Mouse (Mus musculus) hindbrain, embryonic 15.5 days (tissue): Measurements from ENCODE around the gene Trim54. TPM values are rescaled to one million over a fixed set of nuclear protein-coding genes. Genes with fewer than 3 reads are reported as not detected.

Experiments
- ATAC-seq: fragments of 200-750 bp; cut with Nextera tagmentation; 2 replicates; pipeline ENCODE4 v1.8.0; 2017; ENCODE audit warnings: low read depth, moderate number of reproducible peaks, moderate TSS enrichment; ENCODE audit not compliant: low FRiP score
- H3K27ac ChIP-seq: fragments of 300-500 bp; sonication (generic); replicated peaks from 2 replicates; pipeline ENCODE4 v1.5.1; 2015; ENCODE audit warnings: mild to moderate bottlenecking, inconsistent platforms
- H3K27me3 ChIP-seq: fragments of 300-500 bp; sonication (generic); 2 replicates; pipeline ENCODE4 v1.6.1; 2015; ENCODE audit warnings: control low read depth, inconsistent platforms
- H3K36me3 ChIP-seq: fragments of 300-500 bp; sonication (generic); 2 replicates; pipeline ENCODE4 v1.6.1; 2015; ENCODE audit warnings: control low read depth, inconsistent platforms
- H3K4me1 ChIP-seq: fragments of 300-500 bp; sonication (generic); replicated peaks from 2 replicates; pipeline ENCODE4 v1.6.1; 2015; ENCODE audit warnings: control low read depth, inconsistent platforms
- H3K4me2 ChIP-seq: fragments of 300-500 bp; sonication (generic); 2 replicates; pipeline ENCODE4 v1.6.1; 2015; ENCODE audit warnings: moderate library complexity, mild to moderate bottlenecking, inconsistent platforms
- H3K4me3 ChIP-seq: fragments of 300-500 bp; sonication (generic); 2 replicates; pipeline ENCODE4 v1.5.1; 2015; ENCODE audit warnings: mild to moderate bottlenecking, inconsistent platforms
- H3K9ac ChIP-seq: fragments of 300-500 bp; sonication (generic); 2 replicates; pipeline ENCODE4 v1.6.1; 2015; ENCODE audit warnings: inconsistent platforms
- H3K9me3 ChIP-seq: fragments of 300-500 bp; sonication (generic); 2 replicates; pipeline ENCODE4 v1.6.1; 2016; ENCODE audit warnings: control low read depth, inconsistent platforms
- WGBS: fragments of 180-500 bp; shearing (Covaris S2); methylation state at CpG from one replicate; pipeline ENCODE4 v1.1.7; 2015; 5-methylcytosine and 5-hydroxymethylcytosine counted together
- polyA plus RNA-seq: library from polyadenylated mRNA; unstranded; fragments of >200 nt; fragmentation: Nextera tagmentation; extraction: Ambion mirVana; gene quantifications from 2 replicates; pipeline ENCODE4 v1.2.1, GENCODE M21; 2015

Gene Trim54
- polyA plus RNA-seq, 1 experiment from 2014 or later: not detected

DNA sequence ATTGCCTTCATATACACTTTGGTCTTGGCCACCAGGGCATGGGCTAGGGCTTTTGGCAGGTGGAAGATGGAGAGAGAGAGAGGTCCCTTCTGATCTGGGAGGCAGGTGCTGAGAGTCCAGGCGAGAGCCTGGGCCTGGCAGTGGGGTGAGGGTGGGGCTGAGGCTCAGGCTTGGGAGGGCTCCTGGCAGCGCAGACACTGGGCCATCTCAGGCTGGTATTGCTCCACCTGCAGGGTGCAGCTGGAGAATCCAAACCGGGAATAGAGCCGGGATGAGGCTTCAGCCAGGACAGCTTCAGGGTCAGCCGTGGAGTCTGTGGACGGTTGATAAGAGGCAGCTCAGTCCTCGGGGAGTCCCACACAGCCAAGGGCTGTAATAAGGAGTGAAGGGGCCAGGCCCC is 29.9 kb upstream of the Trim54 start:
- H3K4me1 ChIP-seq: peaks cover 17% of the 10 kb centered on the region
- no peak for ATAC-seq
- no peak overlapping the region for H3K4me3 ChIP-seq
- H3K36me3 ChIP-seq: no peaks in the 10 kb centered on the region
- 28% methylated on average over 7 of the region's 7 CpGs for WGBS
- no peak overlapping the region for H3K4me2 ChIP-seq
- H3K9me3 ChIP-seq: no peaks in the 10 kb centered on the region
- no peak overlapping the region for H3K9ac ChIP-seq
- H3K27ac ChIP-seq: no peak overlapping the region
- H3K27me3 ChIP-seq: peaks cover 18% of the 10 kb centered on the region

- WGBS: 74% methylated on average over 2 of the region's 2 CpGs
- ATAC-seq: no peak
- no peak overlapping the region for H3K27ac ChIP-seq
These were observed 29.4 kb upstream of the Trim54 start for GRCm38 (mm10) chr5:31087131-31087530.

DNA sequence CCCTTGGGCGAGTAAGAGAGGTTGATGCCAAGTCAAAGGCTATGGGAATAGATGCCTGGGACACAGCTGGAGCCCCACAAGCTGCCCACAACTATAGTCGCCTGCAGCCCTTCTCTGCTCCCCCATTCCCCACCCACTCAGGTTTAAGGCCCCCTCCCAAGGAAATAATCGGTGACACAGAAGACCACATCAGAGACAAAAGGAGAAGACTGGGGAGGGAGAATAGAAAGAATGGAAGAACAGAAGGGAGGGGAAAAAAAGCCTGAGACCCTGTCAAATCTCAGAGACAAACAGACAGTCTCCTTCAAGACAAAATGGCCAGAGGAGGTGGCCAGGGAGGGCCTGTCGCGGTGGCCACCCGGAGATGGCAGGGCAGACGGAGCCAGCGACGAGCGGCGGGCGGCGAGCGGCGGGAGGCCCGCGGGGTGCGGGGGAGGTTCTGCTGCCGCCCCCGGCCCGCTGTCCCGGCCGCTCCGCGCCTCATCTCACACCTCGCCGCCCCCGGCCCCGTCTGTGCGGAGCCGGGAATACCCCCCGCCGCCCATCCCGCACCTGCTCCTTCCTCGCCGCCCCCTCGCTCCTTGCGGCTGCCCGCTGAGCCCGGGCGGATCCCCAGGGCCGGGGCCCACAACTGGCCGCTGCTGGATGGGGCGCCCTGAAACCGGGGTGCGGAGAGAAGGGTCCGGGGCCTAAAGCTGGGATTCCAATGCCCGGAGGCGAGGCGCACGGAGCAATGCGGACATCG is 24.1 kb upstream of the Trim54 start:
- Histone ChIP-seq H3K4me3 (peak overlapping the region; percentile 49), H3K27me3 (peaks cover 60% of the 10 kb centered on the region), H3K27ac (peak overlapping the region; percentile 58), H3K9me3 (no peaks in the 10 kb centered on the region), H3K4me2 (peak overlapping the region; percentile 57), H3K9ac (peak overlapping the region; percentile 53), H3K36me3 (no peaks in the 10 kb centered on the region), H3K4me1 (peaks cover 42% of the 10 kb centered on the region)
- 0 out of 2 replicates have a peak, but pooled peaks have one; percentile 17 for ATAC-seq
- WGBS: 2% methylated on average over 46 of the region's 53 CpGs

More at GRCm38 (mm10) chr5:31087131-31087530, 29.4 kb upstream of the Trim54 start:
- H3K27me3 ChIP-seq: peaks cover 22% of the 10 kb centered on the region
- no peak overlapping the region for H3K9ac ChIP-seq
- no peaks in the 10 kb centered on the region for H3K9me3 ChIP-seq
- no peaks in the 10 kb centered on the region for H3K36me3 ChIP-seq
- H3K4me3 ChIP-seq: no peak overlapping the region
- peaks cover 17% of the 10 kb centered on the region for H3K4me1 ChIP-seq
- H3K4me2 ChIP-seq: no peak overlapping the region

DNA sequence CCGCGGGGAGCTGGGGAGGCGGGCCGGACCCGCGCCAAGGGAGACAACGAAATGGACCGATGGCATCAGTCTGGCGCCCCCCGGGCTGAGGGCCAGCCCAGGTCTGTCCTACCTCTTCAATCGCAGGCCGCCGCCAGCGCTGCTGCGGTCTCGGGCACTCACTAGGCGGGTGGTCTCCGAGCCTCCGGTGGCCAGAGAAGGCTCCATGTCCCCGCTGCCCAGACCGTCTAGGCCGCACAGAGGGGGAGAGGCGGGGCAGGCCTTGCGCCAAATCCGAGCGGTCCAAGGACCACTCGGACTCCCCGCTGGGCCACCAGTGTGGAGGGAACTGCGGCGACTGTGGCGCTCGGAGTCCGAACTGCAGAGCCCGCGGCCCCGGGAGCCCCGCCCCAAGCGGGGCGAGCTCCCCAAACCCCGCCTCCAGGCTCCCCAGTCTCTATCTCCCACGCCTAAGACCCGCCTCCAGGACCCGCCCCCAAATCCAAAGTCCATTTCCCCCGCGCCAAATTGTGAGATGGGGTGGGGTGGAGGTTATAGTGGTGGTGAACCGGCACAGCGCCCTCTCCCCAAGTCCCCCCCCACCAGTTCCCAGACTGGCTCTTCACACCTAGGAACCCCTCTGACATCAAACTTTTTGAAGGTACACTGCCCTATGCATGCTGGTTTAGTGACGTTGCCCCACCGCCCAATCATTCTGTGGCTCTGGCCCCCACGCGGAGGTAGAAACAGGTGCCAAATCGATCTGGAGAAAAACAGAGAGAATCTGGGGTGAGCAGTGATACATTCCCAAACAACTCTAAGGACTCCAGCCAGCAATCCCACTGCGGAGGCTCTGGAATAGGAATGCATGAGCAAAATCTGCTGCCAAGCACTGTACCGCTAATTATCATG is 23.1 kb upstream of the Trim54 start:
- Histone ChIP-seq H3K4me2 (peak overlapping the region; percentile 57), H3K27me3 (peaks cover 66% of the 10 kb centered on the region), H3K27ac (0 out of 2 replicates have a peak overlapping the region, but pooled peaks have one; percentile 58), H3K4me1 (peaks cover 42% of the 10 kb centered on the region), H3K36me3 (no peaks in the 10 kb centered on the region), H3K4me3 (peak overlapping the region; percentile 49), H3K9me3 (no peaks in the 10 kb centered on the region), H3K9ac (peak overlapping the region; percentile 53)
- peak; percentile 54 for ATAC-seq
- WGBS: under 1% methylated on average over 47 of the region's 54 CpGs

- Histone ChIP-seq H3K27ac (no peak overlapping the region), H3K36me3 (no peaks in the 10 kb centered on the region), H3K4me3 (peak overlapping the region; percentile 49), H3K9me3 (no peaks in the 10 kb centered on the region), H3K4me1 (peaks cover 42% of the 10 kb centered on the region), H3K4me2 (peak overlapping the region; percentile 57), H3K27me3 (peaks cover 69% of the 10 kb centered on the region), H3K9ac (no peak overlapping the region)
- ATAC-seq: no peak
- 2% methylated on average over 29 of the region's 29 CpGs for WGBS
These were observed 22.3 kb upstream of the Trim54 start for GRCm38 (mm10) chr5:31094100-31094798.

- Histone ChIP-seq H3K36me3 (no peaks in the 10 kb centered on the region), H3K27me3 (peaks cover 67% of the 10 kb centered on the region), H3K4me1 (peaks cover 42% of the 10 kb centered on the region), H3K9ac (no peak overlapping the region), H3K27ac (no peak overlapping the region), H3K4me2 (peak overlapping the region; percentile 57), H3K9me3 (no peaks in the 10 kb centered on the region), H3K4me3 (peak overlapping the region; percentile 49)
- WGBS: under 1% methylated on average over 59 of the region's 59 CpGs
- ATAC-seq: no peak
These were observed 21.5 kb upstream of the Trim54 start for GRCm38 (mm10) chr5:31094799-31095691.

- peak overlapping the region; percentile 49 for H3K4me3 ChIP-seq
- H3K4me1 ChIP-seq: peaks cover 42% of the 10 kb centered on the region
- no peaks in the 10 kb centered on the region for H3K36me3 ChIP-seq
- H3K9me3 ChIP-seq: no peaks in the 10 kb centered on the region
- peak overlapping the region; percentile 57 for H3K4me2 ChIP-seq
- peaks cover 59% of the 10 kb centered on the region for H3K27me3 ChIP-seq
- no peak overlapping the region for H3K9ac ChIP-seq
- ATAC-seq: no peak
- H3K27ac ChIP-seq: no peak overlapping the region
- WGBS: 27% methylated on average over 11 of the region's 11 CpGs
These were observed 20.6 kb upstream of the Trim54 start for GRCm38 (mm10) chr5:31095711-31096480.

GRCm38 (mm10) chr5:31105814-31106335 is 10.6 kb upstream of the Trim54 start, which contains the start of gene Dnajc5g:
Gene Dnajc5g, plus strand, starts transcription at chr5:31106285.
- no peaks in the 10 kb centered on the region for H3K9me3 ChIP-seq
- H3K36me3 ChIP-seq: no peaks in the 10 kb centered on the region
- no peak within 1 kb of the TSS for H3K9ac ChIP-seq
- no peaks in the 10 kb centered on the region for H3K4me1 ChIP-seq
- no peaks in the 10 kb centered on the region; the same call in 1 of the 2 replicates for H3K27me3 ChIP-seq
- WGBS: 83% methylated on average over 9 of the region's 9 CpGs
- ATAC-seq: no peak
- H3K4me3 ChIP-seq: no peak within 1 kb of the TSS
- no peak within 1 kb of the TSS for H3K27ac ChIP-seq
- no peak within 1 kb of the TSS for H3K4me2 ChIP-seq

GRCm38 (mm10) chr5:31108000-31108490 is 8.5 kb upstream of the Trim54 start, which contains the start of gene Slc30a3:
Gene Slc30a3, minus strand, starts transcription at chr5:31108237.
- Histone ChIP-seq H3K9ac (no peak within 1 kb of the TSS), H3K9me3 (no peaks in the 10 kb centered on the region), H3K36me3 (no peaks in the 10 kb centered on the region), H3K4me1 (no peaks in the 10 kb centered on the region), H3K27me3 (no peaks in the 10 kb centered on the region; the same call in 1 of the 2 replicates), H3K4me2 (no peak within 1 kb of the TSS), H3K27ac (no peak within 1 kb of the TSS), H3K4me3 (no peak within 1 kb of the TSS)
- 93% methylated on average over 18 of the region's 18 CpGs for WGBS
- ATAC-seq: no peak

DNA sequence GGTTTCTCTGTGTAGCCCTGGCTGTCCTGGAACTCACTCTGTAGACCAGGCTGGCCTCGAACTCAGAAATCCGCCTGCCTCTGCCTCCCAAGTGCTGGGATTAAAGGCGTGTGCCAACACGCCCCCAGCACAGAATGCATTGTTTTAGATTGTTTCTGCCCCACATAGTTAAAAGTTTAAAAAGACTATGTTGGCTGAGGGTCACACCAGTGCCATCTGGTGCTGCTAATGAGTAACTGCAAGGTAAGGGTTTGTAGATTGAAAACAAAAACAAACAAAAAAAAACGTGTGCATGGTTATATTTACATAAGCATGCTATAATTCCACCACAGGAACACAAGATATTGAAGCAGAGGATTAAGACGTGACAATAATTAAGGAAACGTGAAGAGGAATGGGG is 5.7 kb upstream of the Trim54 start:
- H3K4me2 ChIP-seq: no peak overlapping the region
- H3K9me3 ChIP-seq: no peaks in the 10 kb centered on the region
- H3K36me3 ChIP-seq: no peaks in the 10 kb centered on the region
- no peak overlapping the region for H3K27ac ChIP-seq
- no peaks in the 10 kb centered on the region for H3K4me1 ChIP-seq
- WGBS: 34% methylated on average over 7 of the region's 7 CpGs
- no peaks in the 10 kb centered on the region; the same call in 1 of the 2 replicates for H3K27me3 ChIP-seq
- H3K9ac ChIP-seq: no peak overlapping the region
- no peak for ATAC-seq
- H3K4me3 ChIP-seq: no peak overlapping the region
